Mouse (Mus musculus): Measurements from ENCODE around the gene Pacsin2. TPM values are rescaled to one million over a fixed set of nuclear protein-coding genes. Genes with fewer than 3 reads are reported as not detected.

Pacsin2 gene
- total and polyA plus RNA-seq, 3 experiments = 34.5 to 61.0 (median 45.2) TPM

DNA sequence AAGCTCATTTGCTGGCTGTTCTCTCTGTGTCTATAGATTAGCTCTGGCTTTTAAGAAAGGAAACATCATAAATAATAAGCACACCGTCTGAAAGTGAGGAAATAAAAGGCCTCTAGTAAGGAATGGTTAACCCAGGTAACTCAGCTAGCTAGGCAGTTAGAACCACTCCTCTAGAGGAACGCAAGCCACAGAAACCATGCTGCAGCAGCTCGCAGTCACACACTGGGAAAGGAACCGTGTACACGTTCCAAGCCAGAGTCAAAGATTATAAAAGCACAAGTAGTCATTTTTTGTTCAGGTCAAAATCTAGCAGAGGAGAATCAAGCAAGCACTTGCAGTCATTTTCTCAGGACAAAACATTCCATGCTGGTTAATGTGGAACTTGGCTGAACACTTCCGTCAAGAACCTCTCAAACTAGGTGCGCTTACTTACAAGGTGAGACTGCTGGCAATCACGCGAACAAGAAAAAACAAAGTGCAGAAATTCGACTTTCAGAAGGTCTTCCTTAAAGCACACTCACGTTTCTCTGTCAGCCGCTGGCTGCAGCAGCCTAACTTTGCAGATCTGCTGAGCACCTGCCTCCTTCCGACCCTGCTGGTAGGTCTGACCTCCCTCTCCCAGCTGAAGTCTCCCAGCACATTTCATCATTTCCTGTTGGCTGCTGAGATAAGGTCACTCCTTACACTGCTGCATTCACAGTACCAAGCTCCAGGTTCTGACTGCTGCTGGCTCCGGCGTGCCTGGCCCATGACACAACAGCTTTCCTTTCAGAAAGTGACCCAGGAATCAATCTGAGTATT lies 32.0 kb downstream of the Pacsin2 start:
- no peaks in the 10 kb centered on the region for H3K27me3 ChIP-seq (ENCODE audit: insufficient read depth, low read length)
- TF ChIP-seq CTCF (IDR thresholded peaks at IDR 0.05; ENCODE audit: low read depth, low read length) = no peak
- TF ChIP-seq POLR2AphosphoS5 (IDR thresholded peaks at IDR 0.05; ENCODE audit: insufficient replicate concordance, low read depth, low read length) = no peak
- TF ChIP-seq GATA2 (IDR thresholded peaks at IDR 0.05; ENCODE audit: borderline replicate concordance, low read depth, low read length) = no peak
- TF ChIP-seq GATA1 (IDR thresholded peaks at IDR 0.05; ENCODE audit: borderline replicate concordance, low read length) = no peak
- no peak for TF ChIP-seq TAL1 (conservative IDR thresholded peaks at IDR 0.05; ENCODE audit: low read depth, low read length)
- peak; percentile 54 for DNase-seq (ENCODE audit: low spot score)
- peaks cover 24% of the 10 kb centered on the region for H3K36me3 ChIP-seq (replicated peaks)
- H3K4me3 ChIP-seq (ENCODE audit: low read depth, low read length) = peak overlapping the region; percentile 63
- no peaks in the 10 kb centered on the region for H3K9me3 ChIP-seq (replicated peaks)
- peak; percentile 93 for ATAC-seq (ENCODE audit: extremely low read depth, insufficient number of reproducible peaks, low FRiP score, poor library complexity, severe bottlenecking)
- peaks cover 73% of the 10 kb centered on the region for H3K4me1 ChIP-seq (ENCODE audit: insufficient read depth, low read depth, low read length)

DNA sequence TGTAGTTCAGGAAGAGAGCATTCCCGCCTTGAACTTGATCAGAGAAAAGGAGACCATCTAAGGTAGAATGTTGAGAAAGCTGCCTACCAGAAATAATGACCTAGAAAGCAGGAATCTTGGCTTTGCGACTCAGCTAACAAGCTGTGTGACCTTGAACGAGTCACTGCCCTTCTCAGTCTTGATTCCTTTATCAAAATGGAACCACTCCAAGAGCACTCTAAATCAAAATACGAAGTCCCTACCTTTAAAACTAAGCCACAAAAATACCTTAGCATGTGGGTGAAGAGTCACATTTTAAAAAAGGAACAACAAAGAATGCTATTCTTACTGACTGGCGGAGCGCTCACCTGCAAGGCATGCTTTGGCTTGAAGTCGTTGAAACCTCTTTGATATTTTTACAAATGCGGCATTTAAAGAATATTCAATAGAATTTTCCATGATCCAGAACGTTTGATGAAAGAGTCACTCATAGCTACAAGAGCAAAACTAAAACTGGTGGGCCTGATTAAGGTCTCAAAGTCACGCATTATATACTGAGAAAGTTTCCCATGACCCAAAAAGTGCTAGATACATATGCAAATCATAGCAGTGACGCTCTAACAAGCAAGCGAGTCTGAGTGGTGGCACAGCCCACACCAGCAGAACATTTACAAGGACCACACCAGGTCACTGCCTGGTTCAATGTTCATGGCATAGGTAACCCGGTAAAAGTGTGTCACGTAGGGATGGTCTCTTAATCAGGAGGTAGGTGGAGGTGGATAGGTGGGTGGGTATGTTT lies 33.2 kb downstream of the Pacsin2 start:
- ATAC-seq (ENCODE audit: extremely low read depth, insufficient number of reproducible peaks, low FRiP score, poor library complexity, severe bottlenecking) = no peak
- Histone ChIP-seq H3K4me1 (ENCODE audit: insufficient read depth, low read depth, low read length) (peaks cover 83% of the 10 kb centered on the region), H3K27me3 (ENCODE audit: insufficient read depth, low read length) (no peaks in the 10 kb centered on the region), H3K9me3 (replicated peaks) (no peaks in the 10 kb centered on the region), H3K36me3 (replicated peaks) (peaks cover 28% of the 10 kb centered on the region), H3K4me3 (ENCODE audit: low read depth, low read length) (no peak overlapping the region)
- no peak for DNase-seq (ENCODE audit: low spot score)
- TF ChIP-seq GATA1 (IDR thresholded peaks at IDR 0.05; ENCODE audit: borderline replicate concordance, low read length) = no peak
- TF ChIP-seq POLR2AphosphoS5 (IDR thresholded peaks at IDR 0.05; ENCODE audit: insufficient replicate concordance, low read depth, low read length) = no peak
- no peak for TF ChIP-seq CTCF (IDR thresholded peaks at IDR 0.05; ENCODE audit: low read depth, low read length)
- no peak for TF ChIP-seq GATA2 (IDR thresholded peaks at IDR 0.05; ENCODE audit: borderline replicate concordance, low read depth, low read length)
- no peak for TF ChIP-seq TAL1 (conservative IDR thresholded peaks at IDR 0.05; ENCODE audit: low read depth, low read length)

DNA sequence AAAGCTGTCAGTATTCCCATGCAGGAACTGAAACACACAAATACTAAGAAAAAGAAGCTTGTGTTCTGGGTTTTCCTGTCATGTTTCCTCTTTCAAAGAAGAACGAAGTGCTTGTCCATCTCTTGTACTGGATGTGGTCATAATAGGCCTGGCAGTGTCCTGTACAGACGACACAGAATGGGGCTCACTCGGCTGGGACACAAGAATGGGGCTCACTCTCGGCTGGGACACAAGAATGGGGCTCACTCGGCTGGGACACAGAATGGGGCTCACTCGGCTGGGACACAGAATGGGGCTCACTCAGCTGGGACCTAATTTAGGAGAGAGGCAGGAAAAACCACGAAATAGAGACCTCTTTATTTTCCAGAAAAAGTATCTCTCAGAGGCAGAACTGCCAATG lies 34.0 kb downstream of the Pacsin2 start:
- TF ChIP-seq TAL1 (conservative IDR thresholded peaks at IDR 0.05; ENCODE audit: low read depth, low read length) (no peak), POLR2AphosphoS5 (IDR thresholded peaks at IDR 0.05; ENCODE audit: insufficient replicate concordance, low read depth, low read length) (no peak), CTCF (IDR thresholded peaks at IDR 0.05; ENCODE audit: low read depth, low read length) (no peak), GATA1 (IDR thresholded peaks at IDR 0.05; ENCODE audit: borderline replicate concordance, low read length) (no peak), GATA2 (IDR thresholded peaks at IDR 0.05; ENCODE audit: borderline replicate concordance, low read depth, low read length) (no peak)

DNA sequence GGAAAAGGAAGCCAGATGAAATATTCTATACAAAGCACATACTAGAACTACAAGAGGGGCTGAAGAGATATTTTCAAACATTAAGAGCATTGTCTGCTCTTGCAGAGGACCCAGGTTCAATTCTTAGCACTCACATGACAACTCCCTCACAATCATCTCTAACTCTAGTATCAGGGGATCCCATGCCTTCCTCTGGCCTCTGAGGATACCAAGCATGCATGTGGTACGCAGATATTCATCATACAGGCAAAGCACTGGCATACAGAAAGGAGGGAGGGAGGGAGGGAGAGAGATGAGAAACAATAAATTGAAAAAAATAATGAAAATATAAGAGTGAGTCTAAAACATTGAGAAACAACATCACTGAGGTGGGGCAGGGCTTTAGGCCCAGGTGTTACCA lies 35.8 kb downstream of the Pacsin2 start:
- H3K4me1 ChIP-seq (ENCODE audit: insufficient read depth, low read depth, low read length) = peaks cover 84% of the 10 kb centered on the region
- no peak for TF ChIP-seq CTCF (IDR thresholded peaks at IDR 0.05; ENCODE audit: low read depth, low read length)
- TF ChIP-seq GATA2 (IDR thresholded peaks at IDR 0.05; ENCODE audit: borderline replicate concordance, low read depth, low read length) = no peak
- no peak for TF ChIP-seq GATA1 (IDR thresholded peaks at IDR 0.05; ENCODE audit: borderline replicate concordance, low read length)
- no peak for TF ChIP-seq TAL1 (conservative IDR thresholded peaks at IDR 0.05; ENCODE audit: low read depth, low read length)
- no peak for TF ChIP-seq POLR2AphosphoS5 (IDR thresholded peaks at IDR 0.05; ENCODE audit: insufficient replicate concordance, low read depth, low read length)
- H3K9me3 ChIP-seq (replicated peaks) = no peaks in the 10 kb centered on the region
- no peak for ATAC-seq (ENCODE audit: extremely low read depth, insufficient number of reproducible peaks, low FRiP score, poor library complexity, severe bottlenecking)
- no peak for DNase-seq (ENCODE audit: low spot score)
- H3K36me3 ChIP-seq (replicated peaks) = peaks cover 38% of the 10 kb centered on the region
- no peak overlapping the region for H3K4me3 ChIP-seq (ENCODE audit: low read depth, low read length)
- no peaks in the 10 kb centered on the region for H3K27me3 ChIP-seq (ENCODE audit: insufficient read depth, low read length)

More for the DNA sequence above, 34.0 kb downstream of the Pacsin2 start:
- no peak for DNase-seq (ENCODE audit: low spot score)
- Histone ChIP-seq H3K9me3 (replicated peaks) (no peaks in the 10 kb centered on the region), H3K4me1 (ENCODE audit: insufficient read depth, low read depth, low read length) (peaks cover 86% of the 10 kb centered on the region), H3K36me3 (replicated peaks) (peaks cover 30% of the 10 kb centered on the region), H3K4me3 (ENCODE audit: low read depth, low read length) (no peak overlapping the region), H3K27me3 (ENCODE audit: insufficient read depth, low read length) (no peaks in the 10 kb centered on the region)
- no peak for ATAC-seq (ENCODE audit: extremely low read depth, insufficient number of reproducible peaks, low FRiP score, poor library complexity, severe bottlenecking)

DNA sequence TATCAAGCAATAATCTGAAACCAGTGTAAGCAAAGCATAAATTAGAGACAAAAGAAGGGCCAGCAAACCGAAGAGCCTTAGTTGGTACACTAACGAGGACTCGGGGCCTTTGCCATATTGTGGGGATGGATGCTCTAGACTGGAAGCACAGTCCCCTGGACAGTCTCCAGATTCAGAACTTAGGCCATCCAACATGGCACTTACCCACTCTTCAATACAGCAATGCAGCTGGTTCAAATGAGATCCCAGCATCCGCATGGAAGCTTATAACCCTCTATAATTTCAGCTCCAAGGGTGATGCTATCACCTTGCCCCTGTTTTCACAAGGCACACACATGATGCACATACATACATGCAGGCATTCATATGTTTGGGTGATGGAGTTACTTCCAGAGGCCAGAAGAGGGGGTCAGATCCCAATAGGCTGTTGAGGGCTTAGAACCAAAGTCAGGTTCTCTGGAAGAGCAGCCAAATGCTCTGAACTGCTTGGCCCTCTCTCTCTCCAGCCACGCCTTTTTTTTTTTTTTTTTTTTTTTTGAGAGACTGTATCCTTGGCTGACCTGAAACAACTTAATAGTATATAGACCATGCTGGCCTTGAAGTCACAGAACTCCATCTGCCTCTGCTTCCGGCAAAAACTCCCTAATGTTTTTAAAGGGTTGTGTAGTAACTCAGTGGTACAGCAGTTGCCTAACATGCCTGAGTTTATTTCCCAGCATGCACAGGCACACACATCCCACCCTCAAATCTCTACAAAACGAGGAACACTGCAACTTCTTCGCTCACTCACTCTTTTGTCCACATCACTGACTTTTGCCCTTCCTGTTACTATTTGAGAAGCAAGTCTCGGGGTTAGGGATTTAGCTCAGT lies 36.9 kb downstream of the Pacsin2 start:
- H3K36me3 ChIP-seq (replicated peaks) = peaks cover 39% of the 10 kb centered on the region
- DNase-seq (ENCODE audit: low spot score) (no peak), ATAC-seq (ENCODE audit: extremely low read depth, insufficient number of reproducible peaks, low FRiP score, poor library complexity, severe bottlenecking) (no peak)
- TF ChIP-seq GATA2 (IDR thresholded peaks at IDR 0.05; ENCODE audit: borderline replicate concordance, low read depth, low read length) = no peak
- TF ChIP-seq POLR2AphosphoS5 (IDR thresholded peaks at IDR 0.05; ENCODE audit: insufficient replicate concordance, low read depth, low read length) = no peak
- no peak for TF ChIP-seq GATA1 (IDR thresholded peaks at IDR 0.05; ENCODE audit: borderline replicate concordance, low read length)
- TF ChIP-seq TAL1 (conservative IDR thresholded peaks at IDR 0.05; ENCODE audit: low read depth, low read length) = no peak
- no peak for TF ChIP-seq CTCF (IDR thresholded peaks at IDR 0.05; ENCODE audit: low read depth, low read length)
- H3K4me3 ChIP-seq (ENCODE audit: low read depth, low read length) = no peak overlapping the region
- no peaks in the 10 kb centered on the region for H3K9me3 ChIP-seq (replicated peaks)
- H3K4me1 ChIP-seq (ENCODE audit: insufficient read depth, low read depth, low read length) = peaks cover 83% of the 10 kb centered on the region
- H3K27me3 ChIP-seq (ENCODE audit: insufficient read depth, low read length) = no peaks in the 10 kb centered on the region

Data from G1E (cell line).